Mouse (Mus musculus): ENCODE results near the gene Daxx.
"Not testable (repeated sequence)": the region's sequence is repeated elsewhere in the genome, so short reads cannot be mapped to it uniquely, and the experiment has no call there.

Daxx gene

DNA sequence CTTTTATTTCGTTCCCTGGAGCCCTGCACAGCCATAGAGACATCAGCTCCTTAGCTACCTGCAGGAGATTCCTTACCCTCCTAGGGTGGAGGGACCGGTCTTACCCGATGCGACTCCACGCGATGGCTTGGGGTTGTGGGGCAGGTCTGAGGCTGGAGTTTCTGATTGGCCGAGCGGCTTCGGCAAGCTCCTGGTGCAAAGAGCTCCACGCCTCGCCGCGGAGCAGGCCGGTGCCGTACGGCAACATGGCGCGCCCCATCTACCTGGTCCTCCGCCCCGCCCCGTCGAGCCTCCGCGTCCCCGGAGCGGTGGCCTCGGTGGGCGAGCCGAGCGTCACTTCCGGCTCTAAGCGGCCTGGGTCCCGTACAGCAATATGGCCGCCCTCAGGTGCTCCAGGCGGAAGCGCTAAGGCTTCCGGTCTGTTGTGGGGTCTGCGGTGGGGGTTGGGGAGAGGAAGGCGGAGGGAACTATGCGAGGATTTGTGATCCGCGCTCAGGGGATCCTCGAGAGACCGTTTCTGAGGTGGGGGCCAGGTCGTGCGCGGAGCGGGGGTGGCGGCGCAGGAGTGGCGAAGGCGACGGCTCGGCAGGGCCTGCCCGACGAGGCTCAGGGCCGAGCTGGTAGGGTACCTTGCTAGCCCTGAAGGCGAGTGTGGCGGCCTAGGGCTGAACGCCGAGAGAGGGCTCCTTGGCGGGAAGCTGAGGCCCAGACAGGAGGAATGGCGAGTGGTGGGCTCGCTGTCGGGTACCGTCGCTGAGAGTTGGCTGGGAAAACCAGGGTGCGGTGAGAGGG is at the start of gene Daxx:
Gene Daxx, plus strand, starts transcription at position 338 of the 792 bp plus-strand sequence.
- peak; percentile 98 for DNase-seq (ENCODE audit: low spot score)

GRCm38 (mm10) chr17:33865330-33866030 is 43.7 kb upstream of the Daxx start:
- no peak for DNase-seq (ENCODE audit: low spot score)

DNA sequence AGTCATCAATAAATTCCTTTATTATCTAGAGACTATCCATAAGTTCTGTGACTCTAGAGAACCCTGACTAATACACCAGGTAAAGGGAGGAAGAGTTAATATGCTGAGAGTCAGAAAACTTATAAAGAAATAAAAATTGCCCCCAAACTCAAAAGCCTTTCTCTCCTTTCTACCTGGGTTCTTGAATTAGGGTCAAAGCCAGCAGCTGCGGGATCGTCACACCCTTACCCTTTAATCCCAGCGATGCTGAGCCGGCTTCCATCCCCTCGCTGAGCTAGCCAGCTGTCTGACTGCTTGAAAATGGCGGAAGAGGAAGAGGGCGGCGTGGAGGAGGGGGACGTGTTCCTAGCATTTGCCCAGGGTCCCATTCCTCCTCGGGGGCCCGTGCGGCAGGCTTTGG is 35.7 kb upstream of the Daxx start, which contains the start of gene Gm7029:
Gene Gm7029, plus strand, starts transcription at position 301 of the 400 bp plus-strand sequence.
- not testable (repeated sequence) for DNase-seq (ENCODE audit: low spot score)

DNA sequence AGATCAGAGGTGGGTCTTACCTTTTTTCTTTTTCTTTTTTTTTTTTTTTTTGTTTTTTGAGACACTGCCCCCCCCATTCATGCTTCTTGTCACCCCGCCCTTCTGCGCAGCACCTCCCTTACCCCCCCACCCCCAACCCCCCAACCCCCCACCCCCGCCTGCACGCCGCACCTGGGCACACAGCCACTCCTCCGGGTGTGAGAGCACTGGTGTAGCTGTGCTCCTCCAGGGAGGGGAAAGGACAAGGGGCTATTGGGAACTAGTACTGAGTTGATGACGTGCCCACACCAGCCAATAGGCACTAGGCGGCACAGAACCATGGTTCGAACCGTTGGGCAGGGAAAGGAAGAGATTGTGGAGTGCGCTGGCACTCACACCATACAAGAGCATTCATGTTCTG is 34.8 kb upstream of the Daxx start:
- no peak for DNase-seq (ENCODE audit: low spot score)

- DNase-seq (ENCODE audit: low spot score), result not testable (repeated sequence)
These were observed 33.4 kb upstream of the Daxx start for GRCm38 (mm10) chr17:33875797-33876196.

DNA sequence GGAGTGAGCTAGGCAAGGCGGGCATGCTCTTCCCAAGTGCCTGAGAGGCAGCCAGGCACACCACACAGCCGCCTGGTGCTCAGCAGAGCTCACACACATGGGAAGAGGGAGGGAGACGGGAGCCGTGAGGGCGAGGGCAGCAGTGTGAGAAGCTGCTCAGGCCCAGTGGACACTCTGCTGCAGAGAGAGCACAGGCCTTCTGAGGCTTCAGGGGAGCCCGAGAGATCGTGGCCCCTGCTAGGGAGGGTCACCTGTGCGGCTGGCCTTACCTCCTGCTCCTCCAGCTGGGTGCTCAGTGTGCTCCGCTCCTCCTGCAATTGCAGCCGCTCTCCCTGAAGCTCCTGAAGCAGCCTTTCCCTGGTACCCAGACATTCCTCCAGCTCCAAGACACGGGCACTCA is 24.9 kb upstream of the Daxx start:
- DNase-seq (ENCODE audit: low spot score), result not testable (repeated sequence)

- not testable (repeated sequence) for DNase-seq (ENCODE audit: low spot score)
These were observed 21.4 kb upstream of the Daxx start for GRCm38 (mm10) chr17:33887802-33888201.

DNA sequence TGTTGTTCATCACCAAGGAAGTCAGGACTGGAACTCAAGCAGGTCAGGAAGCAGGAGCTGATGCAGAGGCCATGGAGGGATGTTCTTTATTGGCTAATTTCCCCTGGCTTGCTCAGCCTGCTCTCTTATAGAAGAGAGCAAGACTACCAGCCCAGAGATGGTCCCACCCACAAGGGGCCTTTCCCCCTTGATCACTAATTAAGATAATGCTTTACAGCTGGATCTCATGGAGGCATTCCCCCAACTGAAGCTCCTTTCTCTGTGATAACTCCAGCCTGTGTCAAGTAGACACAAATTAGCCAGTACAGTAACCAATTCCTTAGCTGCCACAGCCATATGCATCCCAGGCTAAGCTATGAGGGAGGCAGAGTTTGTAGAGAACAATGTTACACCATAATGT is 21.0 kb upstream of the Daxx start:
- DNase-seq (ENCODE audit: low spot score), result not testable (repeated sequence)

GRCm38 (mm10) chr17:33889941-33890532 is 19.2 kb upstream of the Daxx start:
- not testable (repeated sequence) for DNase-seq (ENCODE audit: low spot score)

GRCm38 (mm10) chr17:33890533-33891059 is 18.6 kb upstream of the Daxx start, which contains the start of gene Kifc1:
Gene Kifc1, minus strand, starts transcription at chr17:33890661.
- DNase-seq (ENCODE audit: low spot score), result peak; percentile 95

DNA sequence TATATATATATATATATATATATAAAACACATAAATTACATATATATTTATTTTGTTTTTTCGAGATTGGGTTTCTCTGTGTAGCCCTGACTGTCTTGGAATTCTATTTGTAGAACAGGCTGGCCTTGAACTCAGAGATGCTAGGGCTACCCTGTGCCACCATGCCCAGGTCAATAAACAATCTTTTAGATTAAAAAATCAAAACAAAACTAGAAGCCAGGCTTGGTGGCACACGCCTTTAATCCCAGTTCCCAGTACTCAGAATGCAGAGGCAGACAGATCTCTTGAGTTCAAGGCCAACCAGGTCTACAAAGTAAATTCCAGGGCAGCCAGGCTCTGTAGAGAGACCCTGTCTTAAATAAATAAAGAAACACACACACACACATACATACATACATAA is 17.9 kb upstream of the Daxx start:
- no peak for DNase-seq (ENCODE audit: low spot score)

GRCm38 (mm10) chr17:33891892-33892291 is 17.3 kb upstream of the Daxx start:
- not testable (repeated sequence) for DNase-seq (ENCODE audit: low spot score)

DNA sequence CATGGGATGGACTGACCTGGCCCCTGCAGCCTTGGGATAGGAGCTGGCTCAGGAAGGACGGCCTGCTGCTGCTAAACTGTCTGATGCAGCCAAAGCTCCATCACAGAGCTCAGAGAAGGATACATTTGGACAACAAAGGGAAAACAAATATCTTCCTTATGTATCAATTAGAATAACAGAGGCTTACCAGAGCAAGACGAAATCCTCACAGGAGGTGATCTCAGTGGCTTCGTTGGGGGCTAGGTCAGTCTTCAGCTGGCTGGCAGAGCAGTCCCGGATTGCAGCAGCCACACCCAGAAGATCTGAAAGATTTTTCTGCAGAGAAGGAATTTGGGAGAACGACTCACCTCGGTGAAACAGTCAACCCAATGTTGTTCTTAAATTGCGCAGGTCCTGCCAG is 16.8 kb upstream of the Daxx start:
- no peak for DNase-seq (ENCODE audit: low spot score)

DNA sequence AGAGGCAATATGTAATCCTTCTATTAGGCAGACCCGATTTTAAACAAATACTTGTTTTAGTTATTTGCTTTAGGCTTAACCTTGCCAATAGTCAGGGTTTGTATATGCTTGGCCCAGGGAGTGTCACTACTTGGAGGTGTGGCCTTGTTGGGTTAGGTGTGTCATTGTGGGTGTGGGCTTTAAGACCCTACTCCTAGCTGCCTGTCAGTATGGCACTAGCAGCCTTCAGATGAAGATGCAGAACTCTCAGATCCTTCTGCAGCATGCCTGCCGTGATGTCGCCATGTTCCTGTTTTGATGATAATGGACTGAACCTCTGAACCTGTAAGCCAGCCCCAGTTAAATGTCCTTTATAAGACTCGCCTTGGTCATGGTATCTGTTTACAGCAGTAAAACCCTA is 16.2 kb upstream of the Daxx start:
- DNase-seq (ENCODE audit: low spot score), result not testable (repeated sequence)

DNA sequence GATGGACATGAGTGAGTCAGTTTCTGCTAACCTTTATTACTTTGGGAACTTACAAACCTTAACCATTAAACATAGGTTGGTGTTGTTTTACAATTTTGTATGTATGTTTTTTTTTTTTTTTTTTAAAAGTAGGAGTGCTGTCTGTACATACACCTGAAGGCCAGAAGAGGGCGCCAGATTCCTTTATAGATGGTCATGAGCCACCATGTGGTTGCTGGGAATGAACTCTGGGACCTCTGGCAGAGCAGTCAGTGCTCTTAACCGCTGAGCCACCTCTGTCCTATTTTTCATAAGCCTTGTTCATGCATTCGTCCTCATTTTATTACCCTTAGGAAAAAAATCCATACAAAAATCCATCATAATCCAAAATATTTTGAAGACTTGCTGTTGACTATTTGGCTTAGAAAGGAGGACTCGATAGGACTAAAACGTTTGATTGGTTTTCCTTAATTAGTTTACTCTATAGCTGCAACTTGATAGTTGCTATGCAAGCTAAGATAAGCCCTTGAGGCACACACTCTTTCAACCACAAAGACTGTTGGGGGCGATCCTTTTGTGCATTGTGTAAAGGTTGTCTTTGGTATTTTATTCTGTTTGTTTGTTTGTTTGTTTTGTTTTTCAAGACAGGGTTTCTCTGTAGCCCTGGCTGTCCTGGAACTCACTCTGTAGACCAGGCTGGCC is 12.0 kb upstream of the Daxx start:
- DNase-seq (ENCODE audit: low spot score), result no peak

GRCm38 (mm10) chr17:33898193-33898592 is 11.0 kb upstream of the Daxx start:
- not testable (repeated sequence) for DNase-seq (ENCODE audit: low spot score)

DNA sequence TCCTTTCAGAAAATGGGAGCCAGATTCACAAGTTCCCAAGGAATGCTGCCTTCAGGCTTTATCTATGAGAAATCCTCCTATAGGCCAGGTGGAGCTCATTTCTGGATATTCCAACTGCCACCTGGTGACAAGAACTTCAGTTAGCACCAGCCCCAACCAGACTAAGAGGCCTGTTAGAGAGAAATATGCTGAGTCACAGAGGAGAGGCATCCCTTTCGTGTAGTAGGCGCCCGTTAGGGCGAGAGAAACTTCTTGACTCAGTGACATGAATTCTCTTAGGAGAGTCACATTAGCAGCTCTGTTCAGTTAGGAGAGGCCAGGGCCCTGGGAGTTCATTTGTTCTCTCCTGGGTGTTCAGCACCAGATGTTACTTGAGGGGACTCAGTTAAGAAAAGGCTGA is 9.6 kb upstream of the Daxx start:
- DNase-seq (ENCODE audit: low spot score), result no peak

GRCm38 (mm10) chr17:33900281-33900988 is 8.8 kb upstream of the Daxx start:
- no peak for DNase-seq (ENCODE audit: low spot score)

GRCm38 (mm10) chr17:33900989-33901314 is 8.3 kb upstream of the Daxx start:
- DNase-seq (ENCODE audit: low spot score), result no peak

- no peak for DNase-seq (ENCODE audit: low spot score)
These were observed 7.6 kb upstream of the Daxx start for GRCm38 (mm10) chr17:33901653-33902052.

GRCm38 (mm10) chr17:33902079-33902478 is 7.1 kb upstream of the Daxx start:
- no peak for DNase-seq (ENCODE audit: low spot score)

Data from ovary, postnatal 10 days (tissue).